Mouse (Mus musculus) small intestine, adult 2 months (tissue): ENCODE measurements at regions not wholly inside any gene's neighbourhood (a gene's known extent, or its start where the extent isn't known, plus 50 kb on each side); places are given as distances from the start of the nearest gene placed in this dataset.

ENCODE experiments used
- CTCF ChIP-seq: fragments of 200-500 bp; IDR thresholded peaks from 2 replicates; pipeline ENCODE4 v1.5.1; 2012; ENCODE audit warnings: low read depth, mild to moderate bottlenecking, control low read depth, inconsistent platforms, low read length, moderate library complexity, mixed read lengths; ENCODE audit not compliant: insufficient replicate concordance, insufficient read length; ENCODE audit errors: extremely low read depth
- POLR2A ChIP-seq: fragments of 200-500 bp; IDR thresholded peaks from 2 replicates; pipeline ENCODE4 v1.6.1; 2012; ENCODE audit warnings: low read depth, mild to moderate bottlenecking, control low read depth, inconsistent platforms, low read length, moderate library complexity

- TF ChIP-seq POLR2A (no peak), CTCF (no peak)
These were observed 136.2 kb upstream of the Dpyd start for GRCm38 (mm10) chr3:118425748-118426147.
